Mouse (Mus musculus): ENCODE measurements around the gene Gm12394. TPM values are rescaled to one million over a fixed set of nuclear protein-coding genes. Genes with fewer than 3 reads are reported as not detected.

Gene Gm12394
- polyA plus RNA-seq, 2 experiments, result 0.01 to 0.21 TPM

- H3K27me3 ChIP-seq (ENCODE audit: control insufficient read depth, insufficient read depth, low read length), result no peaks in the 10 kb centered on the region
- H3K4me1 ChIP-seq (ENCODE audit: control insufficient read depth, insufficient read depth, low read length), result no peaks in the 10 kb centered on the region
- H3K9ac ChIP-seq (ENCODE audit: low read depth, low read length, severe bottlenecking), result no peak overlapping the region
- H3K4me2 ChIP-seq (replicated peaks; ENCODE audit: low read depth, low read length, severe bottlenecking), result no peak overlapping the region
- H3K27ac ChIP-seq (replicated peaks; ENCODE audit: low read depth, low read length), result no peak overlapping the region
- ATAC-seq (ENCODE audit: low FRiP score, low read depth) (no peak), DNase-seq (ENCODE audit: low spot score) (no peak)
- H3K36me3 ChIP-seq (ENCODE audit: control insufficient read depth, insufficient read depth, low read length), result no peaks in the 10 kb centered on the region
- no peak for TF ChIP-seq POLR2A (IDR thresholded peaks at IDR 0.05; ENCODE audit: borderline replicate concordance, extremely low read depth, insufficient read depth, insufficient read length)
- H3K4me3 ChIP-seq (replicated peaks; ENCODE audit: low read length), result no peak overlapping the region
- WGBS, result 62% methylated on average over 5 of the region's 5 CpGs
- no peaks in the 10 kb centered on the region for H3K9me3 ChIP-seq (ENCODE audit: control insufficient read depth, low read length)
Observed at GRCm38 (mm10) chr4:42900878-42901277, 44.3 kb upstream of the Gm12394 start.

- WGBS, result 35% methylated on average over 3 of the region's 3 CpGs
- no peak for DNase-seq (ENCODE audit: low spot score)
- Histone ChIP-seq H3K27me3 (ENCODE audit: control insufficient read depth, insufficient read depth, low read length) (no peaks in the 10 kb centered on the region), H3K9ac (ENCODE audit: low read depth, low read length, severe bottlenecking) (no peak overlapping the region), H3K4me3 (replicated peaks; ENCODE audit: low read length) (no peak overlapping the region), H3K4me2 (replicated peaks; ENCODE audit: low read depth, low read length, severe bottlenecking) (no peak overlapping the region), H3K27ac (replicated peaks; ENCODE audit: low read depth, low read length) (no peak overlapping the region), H3K4me1 (ENCODE audit: control insufficient read depth, insufficient read depth, low read length) (no peaks in the 10 kb centered on the region), H3K9me3 (ENCODE audit: control insufficient read depth, low read length) (no peaks in the 10 kb centered on the region), H3K36me3 (ENCODE audit: control insufficient read depth, insufficient read depth, low read length) (no peaks in the 10 kb centered on the region)
- no peak for TF ChIP-seq POLR2A (IDR thresholded peaks at IDR 0.05; ENCODE audit: borderline replicate concordance, extremely low read depth, insufficient read depth, insufficient read length)
- no peak for ATAC-seq (ENCODE audit: low FRiP score, low read depth)
Observed at GRCm38 (mm10) chr4:42898914-42899313, 42.3 kb upstream of the Gm12394 start.

GRCm38 (mm10) chr4:42895118-42895517 lies 38.5 kb upstream of the Gm12394 start:
- Histone ChIP-seq H3K4me1 (ENCODE audit: control insufficient read depth, insufficient read depth, low read length) (no peaks in the 10 kb centered on the region), H3K9ac (ENCODE audit: low read depth, low read length, severe bottlenecking) (no peak overlapping the region), H3K27me3 (ENCODE audit: control insufficient read depth, insufficient read depth, low read length) (no peaks in the 10 kb centered on the region), H3K9me3 (ENCODE audit: control insufficient read depth, low read length) (no peaks in the 10 kb centered on the region), H3K4me3 (replicated peaks; ENCODE audit: low read length) (no peak overlapping the region), H3K27ac (replicated peaks; ENCODE audit: low read depth, low read length) (no peak overlapping the region), H3K36me3 (ENCODE audit: control insufficient read depth, insufficient read depth, low read length) (no peaks in the 10 kb centered on the region), H3K4me2 (replicated peaks; ENCODE audit: low read depth, low read length, severe bottlenecking) (no peak overlapping the region)
- no peak for TF ChIP-seq POLR2A (IDR thresholded peaks at IDR 0.05; ENCODE audit: borderline replicate concordance, extremely low read depth, insufficient read depth, insufficient read length)
- DNase-seq (ENCODE audit: low spot score) (no peak), ATAC-seq (ENCODE audit: low FRiP score, low read depth) (no peak)
- 76% methylated on average over 7 of the region's 7 CpGs for WGBS

- no peaks in the 10 kb centered on the region for H3K36me3 ChIP-seq (ENCODE audit: control insufficient read depth, insufficient read depth, low read length)
- H3K27me3 ChIP-seq (ENCODE audit: control insufficient read depth, insufficient read depth, low read length), result no peaks in the 10 kb centered on the region
- no peak for TF ChIP-seq POLR2A (IDR thresholded peaks at IDR 0.05; ENCODE audit: borderline replicate concordance, extremely low read depth, insufficient read depth, insufficient read length)
- no peak overlapping the region for H3K9ac ChIP-seq (ENCODE audit: low read depth, low read length, severe bottlenecking)
- ATAC-seq (ENCODE audit: low FRiP score, low read depth), result no peak
- no peak overlapping the region for H3K27ac ChIP-seq (replicated peaks; ENCODE audit: low read depth, low read length)
- no peak overlapping the region for H3K4me2 ChIP-seq (replicated peaks; ENCODE audit: low read depth, low read length, severe bottlenecking)
- no peak for DNase-seq (ENCODE audit: low spot score)
- 59% methylated on average over 7 of the region's 7 CpGs for WGBS
- no peak overlapping the region for H3K4me3 ChIP-seq (replicated peaks; ENCODE audit: low read length)
- no peaks in the 10 kb centered on the region for H3K4me1 ChIP-seq (ENCODE audit: control insufficient read depth, insufficient read depth, low read length)
- no peaks in the 10 kb centered on the region for H3K9me3 ChIP-seq (ENCODE audit: control insufficient read depth, low read length)
Observed at GRCm38 (mm10) chr4:42891176-42891575, 34.6 kb upstream of the Gm12394 start.

- 93% methylated on average over 6 of the region's 6 CpGs for WGBS
- H3K27me3 ChIP-seq (ENCODE audit: control insufficient read depth, insufficient read depth, low read length), result no peaks in the 10 kb centered on the region
- DNase-seq (ENCODE audit: low spot score) (no peak), ATAC-seq (ENCODE audit: low FRiP score, low read depth) (no peak)
- TF ChIP-seq POLR2A (IDR thresholded peaks at IDR 0.05; ENCODE audit: borderline replicate concordance, extremely low read depth, insufficient read depth, insufficient read length), result no peak
- H3K9ac ChIP-seq (ENCODE audit: low read depth, low read length, severe bottlenecking), result no peak overlapping the region
- H3K9me3 ChIP-seq (ENCODE audit: control insufficient read depth, low read length), result no peaks in the 10 kb centered on the region
- no peaks in the 10 kb centered on the region for H3K4me1 ChIP-seq (ENCODE audit: control insufficient read depth, insufficient read depth, low read length)
- no peak overlapping the region for H3K4me3 ChIP-seq (replicated peaks; ENCODE audit: low read length)
- no peaks in the 10 kb centered on the region for H3K36me3 ChIP-seq (ENCODE audit: control insufficient read depth, insufficient read depth, low read length)
- no peak overlapping the region for H3K27ac ChIP-seq (replicated peaks; ENCODE audit: low read depth, low read length)
- H3K4me2 ChIP-seq (replicated peaks; ENCODE audit: low read depth, low read length, severe bottlenecking), result no peak overlapping the region
Observed at GRCm38 (mm10) chr4:42888806-42889205, 32.2 kb upstream of the Gm12394 start.

- Histone ChIP-seq H3K27ac (replicated peaks; ENCODE audit: low read depth, low read length) (no peak overlapping the region), H3K36me3 (ENCODE audit: control insufficient read depth, insufficient read depth, low read length) (no peaks in the 10 kb centered on the region), H3K9me3 (ENCODE audit: control insufficient read depth, low read length) (no peaks in the 10 kb centered on the region), H3K4me3 (replicated peaks; ENCODE audit: low read length) (no peak overlapping the region), H3K4me1 (ENCODE audit: control insufficient read depth, insufficient read depth, low read length) (no peaks in the 10 kb centered on the region), H3K27me3 (ENCODE audit: control insufficient read depth, insufficient read depth, low read length) (no peaks in the 10 kb centered on the region), H3K9ac (ENCODE audit: low read depth, low read length, severe bottlenecking) (no peak overlapping the region), H3K4me2 (replicated peaks; ENCODE audit: low read depth, low read length, severe bottlenecking) (no peak overlapping the region)
- ATAC-seq (ENCODE audit: low FRiP score, low read depth), result no peak
- WGBS, result 88% methylated on average over 6 of the region's 6 CpGs
- DNase-seq (ENCODE audit: low spot score), result no peak
- no peak for TF ChIP-seq POLR2A (IDR thresholded peaks at IDR 0.05; ENCODE audit: borderline replicate concordance, extremely low read depth, insufficient read depth, insufficient read length)
Observed at GRCm38 (mm10) chr4:42886926-42887325, 30.4 kb upstream of the Gm12394 start.

All from limb, embryonic 14.5 days (tissue).